Mouse (Mus musculus): ENCODE measurements around the gene Lum. TPM values are rescaled to one million over a fixed set of nuclear protein-coding genes. Genes with fewer than 3 reads are reported as not detected.

Gene Lum
- polyA plus RNA-seq (2015; fragmentation: Nextera tagmentation; extraction: Ambion mirVana), result 11.3 and 12.9 TPM in 2 replicates

DNA sequence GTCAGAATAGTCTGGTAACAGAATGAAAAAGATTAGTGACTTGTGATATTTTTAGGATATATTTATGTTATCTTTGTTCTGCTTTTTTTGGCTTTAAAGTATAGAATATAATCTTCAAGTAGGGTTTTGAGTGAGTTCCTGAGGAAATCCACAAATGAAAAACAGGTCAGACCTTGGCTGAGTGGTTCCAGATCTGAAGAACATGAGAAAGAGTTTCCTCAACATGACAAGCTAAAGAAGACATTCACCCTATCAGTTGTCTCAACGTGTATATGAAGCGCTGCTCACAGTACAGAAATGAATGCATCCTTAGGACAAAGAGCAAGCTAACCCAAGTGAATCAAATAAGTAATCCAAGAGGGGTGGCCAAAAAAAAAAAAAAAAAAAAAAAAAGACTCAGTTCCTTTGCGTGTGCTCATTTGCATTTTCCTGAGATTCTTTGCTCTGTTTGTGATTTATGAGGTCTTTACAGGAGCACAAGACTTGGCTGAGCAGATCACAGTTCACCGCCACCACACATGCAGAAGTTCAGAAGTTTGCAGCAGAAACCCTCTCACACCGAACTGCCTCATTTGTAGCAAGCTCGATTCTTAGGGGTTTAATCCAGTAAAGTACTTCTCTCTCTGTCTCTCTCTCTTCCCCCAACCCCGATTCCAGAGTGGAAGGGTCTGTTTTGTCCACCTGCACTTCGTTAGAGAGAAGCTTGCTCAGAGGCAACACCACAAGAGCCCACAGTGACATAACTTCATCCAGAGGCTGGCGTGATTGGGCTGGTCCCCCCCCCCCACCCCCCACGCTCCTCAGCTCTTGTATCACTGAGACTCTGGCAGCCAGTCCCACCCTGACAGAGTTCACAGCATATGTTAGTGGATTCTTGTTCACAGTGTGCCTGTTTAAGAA, at the start of gene Lum:
Gene Lum, plus strand, starts transcription at position 172 of the 900 bp plus-strand sequence.
- Histone ChIP-seq H3K27ac (ENCODE audit: low read length) (no peak within 1 kb of the TSS), H3K27me3 (ENCODE audit: control insufficient read depth, insufficient read depth, low read depth, low read length) (no peaks in the 10 kb centered on the region), H3K4me3 (ENCODE audit: low read depth, low read length) (no peak within 1 kb of the TSS), H3K9ac (ENCODE audit: low read depth, low read length) (no peak within 1 kb of the TSS), H3K9me3 (replicated peaks; ENCODE audit: control insufficient read depth, low read length, poor library complexity, severe bottlenecking) (no peaks in the 10 kb centered on the region), H3K36me3 (ENCODE audit: control insufficient read depth, insufficient read depth, low read length) (no peaks in the 10 kb centered on the region), H3K4me1 (ENCODE audit: control insufficient read depth, insufficient read depth, low read length) (no peaks in the 10 kb centered on the region), H3K4me2 (ENCODE audit: low read length) (no peak within 1 kb of the TSS)
- no peak for ATAC-seq
- WGBS, result 57% methylated on average over 10 of the region's 10 CpGs

DNA sequence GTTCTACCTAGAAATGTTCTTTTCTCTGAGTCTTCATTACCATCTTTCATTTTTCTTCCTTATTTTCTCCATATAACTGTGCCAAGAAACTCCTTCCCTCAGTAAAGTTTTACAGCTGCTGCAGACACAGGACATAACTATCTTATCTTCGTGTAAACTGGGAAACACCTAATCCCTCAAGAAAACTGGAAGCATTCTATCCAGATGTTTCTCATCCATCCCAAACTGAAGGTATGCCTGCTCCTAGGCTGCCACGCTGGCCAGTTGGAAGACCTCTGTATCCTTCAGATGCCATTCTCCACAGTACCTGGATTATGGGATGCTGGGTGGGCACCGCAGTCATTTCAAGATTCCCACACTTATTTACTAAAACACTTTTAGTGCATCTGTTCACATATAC, 41.6 kb upstream of the Lum start:
- ATAC-seq, result no peak
- H3K27me3 ChIP-seq (ENCODE audit: control insufficient read depth, insufficient read depth, low read depth, low read length), result no peaks in the 10 kb centered on the region
- H3K9me3 ChIP-seq (replicated peaks; ENCODE audit: control insufficient read depth, low read length, poor library complexity, severe bottlenecking), result no peaks in the 10 kb centered on the region
- H3K27ac ChIP-seq (ENCODE audit: low read length), result no peak overlapping the region
- no peak overlapping the region for H3K9ac ChIP-seq (ENCODE audit: low read depth, low read length)
- H3K4me1 ChIP-seq (ENCODE audit: control insufficient read depth, insufficient read depth, low read length), result no peaks in the 10 kb centered on the region
- H3K36me3 ChIP-seq (ENCODE audit: control insufficient read depth, insufficient read depth, low read length), result no peaks in the 10 kb centered on the region
- H3K4me2 ChIP-seq (ENCODE audit: low read length), result no peak overlapping the region
- no peak overlapping the region for H3K4me3 ChIP-seq (ENCODE audit: low read depth, low read length)
- WGBS, result 87% methylated on average over 3 of the region's 3 CpGs

DNA sequence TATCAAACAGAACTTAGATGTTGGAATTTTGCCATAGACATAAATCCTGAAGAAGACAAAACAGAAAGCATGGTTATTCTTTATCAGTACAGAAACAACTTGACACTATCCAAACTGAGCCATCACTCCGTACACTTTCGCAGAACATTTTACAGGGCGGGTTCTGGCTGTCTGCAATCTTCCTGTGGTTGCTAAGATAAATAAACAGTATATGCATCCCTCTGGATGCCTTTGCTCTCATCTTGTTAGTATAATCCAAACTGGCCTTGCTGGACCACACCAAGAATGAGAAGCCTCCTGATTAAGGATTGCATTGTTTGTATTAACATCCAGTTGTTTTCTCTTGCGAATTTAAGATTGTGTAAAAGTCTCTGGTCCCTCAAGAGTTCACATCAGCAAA, 29.2 kb upstream of the Lum start:
- no peaks in the 10 kb centered on the region for H3K36me3 ChIP-seq (ENCODE audit: control insufficient read depth, insufficient read depth, low read length)
- 89% methylated on average over 4 of the region's 4 CpGs for WGBS
- no peak for ATAC-seq
- no peak overlapping the region for H3K4me2 ChIP-seq (ENCODE audit: low read length)
- H3K9me3 ChIP-seq (replicated peaks; ENCODE audit: control insufficient read depth, low read length, poor library complexity, severe bottlenecking), result no peaks in the 10 kb centered on the region
- no peaks in the 10 kb centered on the region for H3K4me1 ChIP-seq (ENCODE audit: control insufficient read depth, insufficient read depth, low read length)
- no peak overlapping the region for H3K9ac ChIP-seq (ENCODE audit: low read depth, low read length)
- no peaks in the 10 kb centered on the region for H3K27me3 ChIP-seq (ENCODE audit: control insufficient read depth, insufficient read depth, low read depth, low read length)
- H3K4me3 ChIP-seq (ENCODE audit: low read depth, low read length), result no peak overlapping the region
- no peak overlapping the region for H3K27ac ChIP-seq (ENCODE audit: low read length)

DNA sequence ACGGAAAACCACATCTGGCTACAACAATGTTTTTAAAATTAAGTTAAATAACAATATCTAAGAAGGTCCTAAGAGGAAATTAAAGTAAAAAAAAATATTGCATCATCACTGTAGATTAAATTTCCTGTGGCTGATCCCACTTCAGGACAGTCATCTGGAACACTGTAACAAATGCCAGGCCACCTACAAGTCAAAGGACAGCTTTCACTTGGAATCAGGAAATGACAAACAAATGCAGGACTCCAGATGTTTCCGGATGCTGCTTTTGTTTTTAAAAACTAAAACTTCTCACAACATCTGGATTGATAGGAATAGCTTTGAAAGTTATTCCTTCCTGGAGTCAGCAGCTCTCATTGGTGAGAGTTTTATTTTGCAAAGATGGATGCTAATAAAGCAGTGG, 28.0 kb upstream of the Lum start:
- Histone ChIP-seq H3K4me3 (ENCODE audit: low read depth, low read length) (no peak overlapping the region), H3K4me2 (ENCODE audit: low read length) (no peak overlapping the region), H3K9me3 (replicated peaks; ENCODE audit: control insufficient read depth, low read length, poor library complexity, severe bottlenecking) (no peaks in the 10 kb centered on the region), H3K27me3 (ENCODE audit: control insufficient read depth, insufficient read depth, low read depth, low read length) (no peaks in the 10 kb centered on the region), H3K4me1 (ENCODE audit: control insufficient read depth, insufficient read depth, low read length) (no peaks in the 10 kb centered on the region), H3K36me3 (ENCODE audit: control insufficient read depth, insufficient read depth, low read length) (no peaks in the 10 kb centered on the region), H3K27ac (ENCODE audit: low read length) (no peak overlapping the region), H3K9ac (ENCODE audit: low read depth, low read length) (no peak overlapping the region)
- ATAC-seq, result no peak
- 80% methylated on average over 2 of the region's 2 CpGs for WGBS

DNA sequence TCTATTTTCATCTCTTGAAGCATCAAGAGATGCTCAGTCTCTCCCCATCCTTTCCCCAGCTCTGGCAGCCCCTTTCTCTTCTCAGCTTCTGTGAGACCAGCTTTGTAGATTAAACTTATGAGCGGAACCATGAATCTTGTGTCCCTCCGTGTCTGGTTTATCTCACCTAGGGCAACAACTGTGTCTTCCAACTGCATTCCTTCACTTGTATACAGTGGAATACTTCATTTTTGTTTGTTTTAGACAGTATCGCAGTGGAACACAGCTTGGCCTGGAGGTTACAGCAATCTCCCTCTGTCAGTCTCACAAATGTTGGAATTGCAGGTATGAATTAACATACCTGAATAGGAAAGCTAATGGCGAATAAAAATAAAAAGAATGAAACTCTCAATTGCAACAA, 26.7 kb upstream of the Lum start:
- Histone ChIP-seq H3K9ac (ENCODE audit: low read depth, low read length) (no peak overlapping the region), H3K4me3 (ENCODE audit: low read depth, low read length) (no peak overlapping the region), H3K27ac (ENCODE audit: low read length) (no peak overlapping the region), H3K9me3 (replicated peaks; ENCODE audit: control insufficient read depth, low read length, poor library complexity, severe bottlenecking) (no peaks in the 10 kb centered on the region), H3K36me3 (ENCODE audit: control insufficient read depth, insufficient read depth, low read length) (no peaks in the 10 kb centered on the region), H3K27me3 (ENCODE audit: control insufficient read depth, insufficient read depth, low read depth, low read length) (no peaks in the 10 kb centered on the region), H3K4me1 (ENCODE audit: control insufficient read depth, insufficient read depth, low read length) (no peaks in the 10 kb centered on the region), H3K4me2 (ENCODE audit: low read length) (no peak overlapping the region)
- 92% methylated on average over 4 of the region's 4 CpGs for WGBS
- no peak for ATAC-seq

DNA sequence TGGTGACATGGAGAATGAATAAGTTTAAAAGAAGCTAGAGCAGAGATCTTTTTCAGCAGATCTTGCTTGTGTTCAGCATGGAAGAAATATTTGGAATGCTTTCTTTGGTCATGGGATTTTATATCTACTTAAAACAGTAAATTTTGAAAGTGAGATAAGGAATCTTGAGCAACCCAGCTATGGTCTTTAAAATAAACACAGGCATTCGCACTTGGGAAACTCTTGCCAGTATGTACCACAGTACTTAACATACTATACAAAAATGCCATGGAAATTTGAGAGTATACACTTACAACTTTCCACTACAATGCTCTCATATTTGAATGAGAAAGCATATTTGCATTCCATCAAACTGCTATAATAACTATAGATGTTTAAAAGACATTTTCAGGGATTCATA, 17.2 kb upstream of the Lum start:
- no peaks in the 10 kb centered on the region for H3K36me3 ChIP-seq (ENCODE audit: control insufficient read depth, insufficient read depth, low read length)
- no peak overlapping the region for H3K4me3 ChIP-seq (ENCODE audit: low read depth, low read length)
- no peaks in the 10 kb centered on the region for H3K4me1 ChIP-seq (ENCODE audit: control insufficient read depth, insufficient read depth, low read length)

DNA sequence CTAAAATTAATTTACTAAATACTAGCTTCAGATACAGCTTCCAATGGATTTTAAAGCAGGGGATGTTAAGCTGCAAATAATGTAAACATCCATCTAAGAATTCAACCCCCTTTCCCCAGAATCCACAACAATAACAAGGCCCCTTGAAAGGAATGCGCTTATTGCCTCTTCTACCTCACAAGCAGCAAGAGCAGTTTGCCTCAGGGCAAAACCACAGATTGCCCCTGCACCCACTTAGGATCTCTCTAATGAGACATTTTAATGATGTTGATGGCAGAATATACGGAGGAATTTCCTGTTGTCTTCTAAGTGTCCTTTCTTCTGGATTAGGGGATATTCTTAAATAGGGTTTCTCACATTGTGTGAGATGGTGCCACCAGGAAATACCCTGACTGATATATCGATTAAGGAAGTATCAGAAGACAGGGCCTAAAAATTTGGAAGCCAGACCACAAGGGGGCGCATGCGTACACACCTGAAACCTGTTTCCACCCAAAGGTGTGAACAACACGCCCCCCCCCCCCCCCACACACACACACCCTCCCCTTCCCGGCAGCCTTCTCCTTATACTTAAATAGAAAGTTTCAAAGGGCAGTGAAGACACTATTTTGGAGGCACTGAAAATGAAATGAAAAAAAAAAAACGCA, 2.7 kb downstream of the Lum start:
- no peaks in the 10 kb centered on the region for H3K36me3 ChIP-seq (ENCODE audit: control insufficient read depth, insufficient read depth, low read length)
- no peaks in the 10 kb centered on the region for H3K9me3 ChIP-seq (replicated peaks; ENCODE audit: control insufficient read depth, low read length, poor library complexity, severe bottlenecking)
- 64% methylated on average over 8 of the region's 8 CpGs for WGBS
- no peak for ATAC-seq
- no peak overlapping the region for H3K27ac ChIP-seq (ENCODE audit: low read length)
- H3K27me3 ChIP-seq (ENCODE audit: control insufficient read depth, insufficient read depth, low read depth, low read length), result no peaks in the 10 kb centered on the region
- no peak overlapping the region for H3K9ac ChIP-seq (ENCODE audit: low read depth, low read length)
- H3K4me1 ChIP-seq (ENCODE audit: control insufficient read depth, insufficient read depth, low read length), result no peaks in the 10 kb centered on the region
- no peak overlapping the region for H3K4me2 ChIP-seq (ENCODE audit: low read length)
- H3K4me3 ChIP-seq (ENCODE audit: low read depth, low read length), result no peak overlapping the region

More for the DNA sequence above, 17.2 kb upstream of the Lum start:
- no peak for ATAC-seq
- Histone ChIP-seq H3K9me3 (replicated peaks; ENCODE audit: control insufficient read depth, low read length, poor library complexity, severe bottlenecking) (no peaks in the 10 kb centered on the region), H3K9ac (ENCODE audit: low read depth, low read length) (no peak overlapping the region), H3K27me3 (ENCODE audit: control insufficient read depth, insufficient read depth, low read depth, low read length) (no peaks in the 10 kb centered on the region), H3K4me2 (ENCODE audit: low read length) (no peak overlapping the region), H3K27ac (ENCODE audit: low read length) (no peak overlapping the region)
- 78% methylated on average over 1 of the region's 1 CpGs for WGBS

DNA sequence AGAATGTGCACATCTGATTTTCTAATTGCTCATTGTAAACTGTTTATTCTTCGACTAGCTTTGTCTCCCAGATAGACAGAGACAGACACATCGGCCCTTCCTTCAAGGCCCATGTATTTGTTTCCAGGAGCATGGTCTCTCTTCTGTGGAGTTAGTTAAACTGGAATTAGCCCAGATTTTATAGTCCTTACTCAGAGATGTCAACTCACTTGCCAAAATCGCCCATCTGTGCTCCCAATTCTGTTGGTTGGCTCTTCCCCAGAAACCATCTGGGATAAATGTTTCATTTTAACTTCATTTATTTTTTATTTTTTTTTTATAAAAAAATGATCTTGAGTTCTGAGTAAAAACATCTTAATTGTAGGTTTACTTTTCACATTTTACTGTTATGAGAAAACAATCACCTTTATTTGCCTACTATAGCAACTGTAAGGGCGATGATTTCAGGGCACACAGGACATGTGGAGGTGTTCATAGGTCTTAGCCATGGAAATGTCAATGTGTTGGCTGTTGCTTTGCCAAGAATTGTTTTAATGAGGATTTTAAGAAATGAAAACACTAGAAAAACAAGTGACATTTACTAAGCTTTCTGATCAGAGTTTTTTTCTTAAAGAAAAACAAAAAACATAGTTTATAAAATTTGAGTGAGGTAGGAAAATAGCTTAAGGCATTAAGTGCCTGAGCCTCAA, 17.8 kb downstream of the Lum start:
- no peak overlapping the region for H3K9ac ChIP-seq (ENCODE audit: low read depth, low read length)
- H3K9me3 ChIP-seq (replicated peaks; ENCODE audit: control insufficient read depth, low read length, poor library complexity, severe bottlenecking), result no peaks in the 10 kb centered on the region
- no peak overlapping the region for H3K27ac ChIP-seq (ENCODE audit: low read length)
- no peaks in the 10 kb centered on the region for H3K4me1 ChIP-seq (ENCODE audit: control insufficient read depth, insufficient read depth, low read length)
- WGBS, result 93% methylated on average over 4 of the region's 4 CpGs
- no peaks in the 10 kb centered on the region for H3K27me3 ChIP-seq (ENCODE audit: control insufficient read depth, insufficient read depth, low read depth, low read length)
- ATAC-seq, result no peak
- H3K4me2 ChIP-seq (ENCODE audit: low read length), result no peak overlapping the region
- H3K4me3 ChIP-seq (ENCODE audit: low read depth, low read length), result no peak overlapping the region
- no peaks in the 10 kb centered on the region for H3K36me3 ChIP-seq (ENCODE audit: control insufficient read depth, insufficient read depth, low read length)

DNA sequence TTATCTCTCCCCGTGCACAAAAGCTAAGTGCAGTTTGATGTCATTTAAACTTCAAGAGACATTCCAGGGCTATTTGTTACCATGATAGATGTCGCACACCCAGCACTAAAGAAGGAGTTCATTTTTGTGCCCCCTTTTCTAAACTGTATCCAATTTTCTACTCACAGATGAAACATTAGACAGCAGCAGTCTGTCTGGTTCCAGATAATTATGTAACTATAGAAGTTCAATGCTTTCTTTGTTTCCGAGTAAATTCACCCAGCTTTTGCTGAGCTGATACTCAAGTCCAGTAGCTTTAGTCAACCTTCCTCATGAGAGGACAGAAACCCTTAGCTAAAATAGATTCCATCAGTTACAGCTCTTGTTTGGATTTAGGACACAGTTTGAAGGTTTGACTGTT, 19.2 kb downstream of the Lum start:
- H3K27me3 ChIP-seq (ENCODE audit: control insufficient read depth, insufficient read depth, low read depth, low read length), result no peaks in the 10 kb centered on the region
- H3K9me3 ChIP-seq (replicated peaks; ENCODE audit: control insufficient read depth, low read length, poor library complexity, severe bottlenecking), result no peaks in the 10 kb centered on the region
- ATAC-seq, result no peak
- H3K27ac ChIP-seq (ENCODE audit: low read length), result no peak overlapping the region
- H3K36me3 ChIP-seq (ENCODE audit: control insufficient read depth, insufficient read depth, low read length), result no peaks in the 10 kb centered on the region
- 58% methylated on average over 3 of the region's 3 CpGs for WGBS
- no peak overlapping the region for H3K4me3 ChIP-seq (ENCODE audit: low read depth, low read length)
- H3K9ac ChIP-seq (ENCODE audit: low read depth, low read length), result no peak overlapping the region
- H3K4me2 ChIP-seq (ENCODE audit: low read length), result no peak overlapping the region
- no peaks in the 10 kb centered on the region for H3K4me1 ChIP-seq (ENCODE audit: control insufficient read depth, insufficient read depth, low read length)

Data from midbrain, embryonic 16.5 days (tissue).